Mouse (Mus musculus): ENCODE measurements around the gene Nop53. TPM values are rescaled to one million over a fixed set of nuclear protein-coding genes. Genes with fewer than 3 reads are reported as not detected.

The Nop53 gene
- polyA plus RNA-seq, 1 experiment from 2014 or later = 140 TPM

DNA sequence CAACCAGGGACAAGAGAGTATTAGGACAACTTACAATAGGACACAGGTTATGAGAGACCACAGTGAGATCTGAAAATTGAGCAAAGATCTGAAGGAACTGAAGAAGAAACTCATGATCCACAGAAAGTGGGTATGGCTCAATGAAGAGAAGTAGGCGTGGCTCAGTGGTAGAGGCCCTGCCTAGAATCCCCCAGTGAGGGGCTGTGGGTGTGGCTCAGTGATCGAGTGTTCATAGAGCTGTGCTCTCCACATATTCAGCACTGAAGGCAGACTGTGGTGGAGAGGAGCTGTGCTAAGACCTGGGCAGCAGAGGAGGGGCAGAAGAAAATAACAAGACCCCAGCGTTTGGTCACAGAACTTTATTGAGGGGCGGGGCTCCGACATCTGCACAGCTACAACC is 8.4 kb downstream of the Nop53 start:
- H3K27ac ChIP-seq = no peak overlapping the region
- H3K27me3 ChIP-seq = no peaks in the 10 kb centered on the region
- ATAC-seq = no peak
- H3K9me3 ChIP-seq = 0 out of 2 replicates have a peak, but pooled peaks cover 3% of the 10 kb centered on the region
- no peak overlapping the region for H3K4me3 ChIP-seq (replicated peaks)
- no peak overlapping the region for H3K9ac ChIP-seq (replicated peaks)
- peaks cover 78% of the 10 kb centered on the region for H3K36me3 ChIP-seq
- H3K4me2 ChIP-seq (replicated peaks) = no peak overlapping the region
- 96% methylated on average over 5 of the region's 5 CpGs for WGBS
- H3K4me1 ChIP-seq (replicated peaks) = no peaks in the 10 kb centered on the region

DNA sequence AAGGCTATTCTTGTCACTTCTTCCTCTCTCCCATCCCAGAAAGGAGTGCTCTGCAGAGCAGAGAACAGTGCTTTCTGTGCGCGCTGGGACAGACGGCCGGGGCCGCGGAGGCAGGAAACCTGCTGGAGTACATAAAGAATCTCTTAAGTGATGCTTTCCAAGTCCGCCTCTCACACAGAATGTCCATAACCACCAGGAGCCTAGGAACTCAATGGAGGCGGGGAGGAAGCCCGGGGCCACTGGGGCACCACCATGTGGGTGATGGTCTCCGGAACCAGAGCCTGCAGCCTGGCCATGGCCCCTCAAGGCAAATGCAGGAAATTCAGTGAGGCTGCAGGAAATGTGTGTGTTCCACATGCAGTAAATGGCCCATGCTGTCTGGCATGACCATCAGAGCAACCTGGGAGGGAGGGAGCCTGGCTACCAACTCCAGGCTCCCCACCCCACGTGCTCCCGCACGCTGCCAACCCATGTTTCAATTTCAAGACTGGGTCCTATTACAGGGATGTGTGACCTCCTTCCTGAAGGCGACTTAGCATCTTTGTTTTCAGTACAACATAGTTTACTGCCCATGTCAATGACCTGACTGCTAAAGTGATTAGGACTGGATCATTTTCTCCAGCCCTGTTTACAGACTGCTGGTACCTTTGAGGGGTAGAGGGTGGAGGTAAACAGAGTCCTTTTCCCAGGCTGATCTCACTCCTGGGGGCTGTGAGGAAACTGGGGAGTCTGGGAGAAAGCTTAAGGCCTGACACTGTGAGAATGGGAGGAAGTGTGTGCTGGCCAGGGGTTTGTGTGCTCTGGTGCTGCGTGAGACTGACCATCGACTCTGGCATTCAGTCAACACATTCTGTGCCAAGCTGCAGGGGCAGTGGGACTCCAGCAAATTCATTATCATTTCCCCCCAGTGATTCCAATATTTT is 12.2 kb downstream of the Nop53 start:
- Histone ChIP-seq H3K4me2 (replicated peaks) (no peak overlapping the region), H3K27ac (no peak overlapping the region; the same call in 1 of the 2 replicates), H3K9ac (replicated peaks) (no peak overlapping the region), H3K27me3 (no peaks in the 10 kb centered on the region), H3K4me3 (replicated peaks) (no peak overlapping the region), H3K9me3 (0 out of 2 replicates have a peak, but pooled peaks cover 3% of the 10 kb centered on the region), H3K4me1 (replicated peaks) (no peaks in the 10 kb centered on the region), H3K36me3 (peaks cover 40% of the 10 kb centered on the region)
- 64% methylated on average over 16 of the region's 16 CpGs for WGBS
- no peak for ATAC-seq

DNA sequence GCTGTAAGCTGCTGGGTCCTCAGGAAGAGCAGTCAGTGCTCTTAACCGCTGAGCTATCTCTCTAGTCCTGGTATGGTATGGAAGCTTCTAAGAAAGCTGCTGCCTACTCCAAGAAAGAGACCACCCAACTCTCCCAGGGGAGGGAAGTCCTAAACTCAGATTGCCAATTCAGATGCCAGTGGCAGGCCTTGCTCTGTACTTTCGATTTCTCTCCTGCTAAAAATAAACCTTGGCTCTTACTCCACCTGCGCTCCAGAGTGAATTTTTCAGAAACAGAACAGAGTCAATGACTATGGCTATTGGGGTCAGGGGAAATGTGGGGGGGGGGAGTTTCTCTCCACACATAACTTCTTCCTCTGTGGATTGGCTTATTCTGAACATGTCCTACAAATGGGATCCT is 14.2 kb downstream of the Nop53 start:
- Histone ChIP-seq H3K36me3 (peaks cover 19% of the 10 kb centered on the region), H3K4me1 (replicated peaks) (no peaks in the 10 kb centered on the region), H3K4me2 (replicated peaks) (no peak overlapping the region), H3K9me3 (0 out of 2 replicates have a peak, but pooled peaks cover 3% of the 10 kb centered on the region), H3K27ac (no peak overlapping the region), H3K9ac (replicated peaks) (no peak overlapping the region), H3K4me3 (replicated peaks) (no peak overlapping the region), H3K27me3 (no peaks in the 10 kb centered on the region)
- no peak for ATAC-seq
- WGBS = 73% methylated on average over 3 of the region's 3 CpGs

DNA sequence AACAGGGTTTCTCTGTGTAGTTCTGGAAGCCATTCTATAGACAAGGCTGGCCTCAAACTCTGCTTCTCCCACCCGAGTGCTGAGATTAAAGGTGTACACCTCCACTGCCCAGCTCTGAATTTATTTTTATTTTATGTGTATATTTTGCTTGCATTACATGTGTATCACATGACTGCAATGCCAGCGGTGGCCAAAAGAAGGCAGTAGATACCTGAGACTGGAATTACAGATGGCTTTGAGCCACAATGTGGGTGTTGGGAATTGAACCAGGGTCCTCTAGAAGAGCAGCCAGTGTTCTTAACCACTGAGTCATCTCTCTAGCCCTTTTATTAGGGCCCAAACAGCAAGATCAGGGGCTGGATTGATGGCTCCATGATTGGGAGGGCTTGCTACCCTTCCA is 15.3 kb downstream of the Nop53 start:
- Histone ChIP-seq H3K27me3 (no peaks in the 10 kb centered on the region), H3K27ac (no peak overlapping the region), H3K9me3 (0 out of 2 replicates have a peak, but pooled peaks cover 3% of the 10 kb centered on the region), H3K4me1 (replicated peaks) (no peaks in the 10 kb centered on the region), H3K9ac (replicated peaks) (no peak overlapping the region), H3K4me2 (replicated peaks) (no peak overlapping the region), H3K36me3 (peaks cover 8% of the 10 kb centered on the region), H3K4me3 (replicated peaks) (no peak overlapping the region)
- WGBS = 63% methylated on average over 2 of the region's 2 CpGs
- ATAC-seq = no peak

DNA sequence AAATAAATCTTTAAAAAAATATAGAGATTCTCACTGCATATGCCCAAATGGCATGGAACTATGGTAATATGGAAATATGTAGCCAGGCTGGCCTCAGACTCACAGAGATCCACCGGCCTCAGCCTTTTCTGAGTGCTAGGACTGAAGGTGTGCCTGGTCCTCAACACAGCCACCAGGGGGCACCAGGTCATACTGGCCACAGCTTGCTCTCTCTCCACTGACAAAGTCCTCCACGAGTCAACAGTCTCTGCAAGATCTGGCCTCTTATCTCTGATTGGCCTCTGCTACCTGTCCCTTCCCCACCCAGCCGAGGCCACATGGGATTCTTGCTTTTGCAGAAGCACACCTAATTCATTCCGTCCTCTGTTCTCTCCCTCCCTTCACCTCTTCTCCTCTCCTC is 16.0 kb downstream of the Nop53 start:
- Histone ChIP-seq H3K4me3 (replicated peaks) (no peak overlapping the region), H3K4me1 (replicated peaks) (no peaks in the 10 kb centered on the region), H3K36me3 (peaks cover 2% of the 10 kb centered on the region), H3K9me3 (0 out of 2 replicates have a peak, but pooled peaks cover 2% of the 10 kb centered on the region), H3K27me3 (0 out of 2 replicates have a peak, but pooled peaks cover 3% of the 10 kb centered on the region), H3K4me2 (replicated peaks) (no peak overlapping the region), H3K9ac (replicated peaks) (no peak overlapping the region), H3K27ac (no peak overlapping the region)
- 38% methylated on average over 4 of the region's 4 CpGs for WGBS
- ATAC-seq = 0 out of 2 replicates have a peak, but pooled peaks have one; percentile 24

DNA sequence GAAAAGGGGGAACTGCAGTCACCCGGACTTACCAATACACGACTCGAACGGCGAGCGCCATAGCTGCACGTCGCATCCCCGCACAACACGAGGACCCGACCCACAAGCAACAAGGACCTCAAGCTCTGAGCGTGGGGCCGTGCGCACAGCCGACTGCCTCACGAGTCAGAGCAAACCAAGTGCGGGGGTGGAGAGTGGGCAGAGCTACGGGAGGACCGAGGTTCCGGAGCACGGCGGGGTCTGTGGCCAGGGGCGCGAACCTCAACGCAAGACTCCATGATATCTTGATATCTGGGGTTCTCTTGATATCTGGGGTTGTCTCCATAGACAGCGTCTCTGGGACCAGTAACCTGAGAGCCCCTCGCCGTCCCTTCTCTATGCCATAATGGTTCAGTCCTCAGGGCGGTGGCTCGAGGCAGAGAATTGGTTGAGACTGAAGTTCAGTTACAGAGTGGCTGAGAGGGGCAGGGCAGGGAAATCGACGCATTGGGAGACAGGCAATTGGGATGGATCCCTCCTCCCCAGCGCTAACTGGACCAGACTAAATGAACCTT is 23.6 kb downstream of the Nop53 start, which contains the start of gene Selenow:
Selenow (minus strand) TSS at position 183 of the 554 bp plus-strand sequence.
- H3K4me2 ChIP-seq (replicated peaks) = peak within 1 kb of the TSS; percentile 85
- peak; percentile 95 for ATAC-seq
- peak within 1 kb of the TSS; percentile 75 for H3K9ac ChIP-seq (replicated peaks)
- 0 out of 2 replicates have a peak, but pooled peaks cover 9% of the 10 kb centered on the region for H3K27me3 ChIP-seq
- WGBS = 0% methylated on average over 33 of the region's 33 CpGs
- peaks cover 32% of the 10 kb centered on the region for H3K36me3 ChIP-seq
- peak within 1 kb of the TSS; percentile 80 for H3K4me3 ChIP-seq (replicated peaks)
- H3K9me3 ChIP-seq = no peaks in the 10 kb centered on the region
- H3K4me1 ChIP-seq (replicated peaks) = peaks cover 23% of the 10 kb centered on the region
- peak within 1 kb of the TSS; percentile 71 for H3K27ac ChIP-seq

DNA sequence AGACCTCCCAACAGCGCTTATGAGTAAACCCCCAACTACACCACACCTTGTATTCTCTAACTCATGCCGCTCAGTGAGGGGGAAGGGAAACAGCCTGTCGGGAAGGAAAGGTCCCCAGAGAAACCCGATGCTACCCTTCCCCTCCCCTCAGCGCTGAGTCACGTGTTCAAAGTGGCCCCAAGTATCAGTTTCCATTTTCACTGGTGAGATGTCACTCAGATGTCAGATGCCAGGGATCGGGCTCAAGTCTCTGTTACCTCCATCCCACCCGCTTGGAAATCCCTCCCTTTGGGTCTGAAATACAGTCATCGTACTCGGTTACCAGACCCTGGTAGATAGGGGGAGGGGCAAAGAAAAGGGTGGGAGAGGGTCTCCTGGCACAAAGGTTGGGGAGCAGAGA is 24.1 kb downstream of the Nop53 start:
- peak; percentile 60 for ATAC-seq
- peak overlapping the region; percentile 75 for H3K9ac ChIP-seq (replicated peaks)
- peak overlapping the region; percentile 80 for H3K4me3 ChIP-seq (replicated peaks)
- 0 out of 2 replicates have a peak, but pooled peaks cover 9% of the 10 kb centered on the region for H3K27me3 ChIP-seq
- 1% methylated on average over 10 of the region's 10 CpGs for WGBS
- H3K36me3 ChIP-seq = peaks cover 37% of the 10 kb centered on the region
- peak overlapping the region; percentile 71 for H3K27ac ChIP-seq
- H3K9me3 ChIP-seq = no peaks in the 10 kb centered on the region
- peaks cover 23% of the 10 kb centered on the region for H3K4me1 ChIP-seq (replicated peaks)
- peak overlapping the region; percentile 85 for H3K4me2 ChIP-seq (replicated peaks)

DNA sequence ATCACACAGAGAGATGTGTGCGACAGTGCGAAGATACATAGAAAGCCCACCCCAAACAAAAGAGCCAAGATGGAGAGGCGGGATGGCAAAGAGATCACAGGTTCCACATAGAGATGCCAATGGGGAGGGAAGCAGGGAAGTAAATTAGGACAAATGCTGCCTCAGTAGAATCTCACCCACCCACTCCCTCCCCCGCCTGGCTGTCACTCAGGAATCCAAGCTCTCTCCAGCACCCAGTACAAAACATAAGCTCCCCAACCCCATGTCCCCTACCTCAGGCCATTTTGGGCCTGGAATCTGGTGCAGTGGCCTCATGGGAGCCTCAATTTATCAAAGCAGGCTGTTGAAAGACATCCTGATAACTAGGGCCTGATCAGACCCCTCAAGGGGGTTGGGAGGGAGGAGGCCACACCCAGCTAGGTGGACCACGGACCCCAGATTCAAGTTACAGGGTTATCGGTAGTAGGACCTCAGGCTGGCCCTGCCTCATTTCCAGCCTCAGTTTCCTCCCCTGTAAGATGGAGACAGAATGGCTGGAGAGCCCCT is 25.2 kb downstream of the Nop53 start:
- peaks cover 23% of the 10 kb centered on the region for H3K4me1 ChIP-seq (replicated peaks)
- WGBS = 83% methylated on average over 6 of the region's 6 CpGs
- no peak overlapping the region for H3K27ac ChIP-seq
- H3K36me3 ChIP-seq = peaks cover 45% of the 10 kb centered on the region
- no peaks in the 10 kb centered on the region for H3K9me3 ChIP-seq
- H3K4me2 ChIP-seq (replicated peaks) = peak overlapping the region; percentile 85
- H3K4me3 ChIP-seq (replicated peaks) = peak overlapping the region; percentile 80
- peak overlapping the region; percentile 75 for H3K9ac ChIP-seq (replicated peaks)
- 0 out of 2 replicates have a peak, but pooled peaks cover 9% of the 10 kb centered on the region for H3K27me3 ChIP-seq
- no peak for ATAC-seq

DNA sequence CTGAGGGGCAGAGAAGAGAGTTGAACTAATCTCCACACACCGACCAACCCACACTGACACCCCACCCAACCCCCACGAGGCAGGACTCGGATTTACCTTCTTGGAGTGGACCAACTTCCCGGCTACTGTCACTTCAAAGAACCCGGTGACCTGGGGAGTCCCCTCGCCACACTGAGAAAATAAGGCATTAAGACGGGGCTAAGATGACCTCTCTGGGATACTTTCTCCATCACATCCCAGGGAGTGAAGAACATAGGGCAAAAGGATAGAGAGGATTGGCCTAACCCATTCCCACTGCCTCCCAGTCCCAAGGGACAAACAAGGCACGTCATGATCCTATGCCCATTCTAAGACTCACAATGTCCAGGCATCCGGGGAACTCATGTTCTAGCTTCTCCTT is 25.9 kb downstream of the Nop53 start:
- H3K27me3 ChIP-seq = 0 out of 2 replicates have a peak, but pooled peaks cover 7% of the 10 kb centered on the region
- no peak overlapping the region for H3K9ac ChIP-seq (replicated peaks)
- WGBS = 94% methylated on average over 9 of the region's 9 CpGs
- no peak for ATAC-seq
- peak overlapping the region; percentile 80 for H3K4me3 ChIP-seq (replicated peaks)
- no peaks in the 10 kb centered on the region for H3K9me3 ChIP-seq
- peaks cover 23% of the 10 kb centered on the region for H3K4me1 ChIP-seq (replicated peaks)
- H3K27ac ChIP-seq = no peak overlapping the region
- H3K36me3 ChIP-seq = peaks cover 45% of the 10 kb centered on the region
- peak overlapping the region; percentile 85 for H3K4me2 ChIP-seq (replicated peaks)

DNA sequence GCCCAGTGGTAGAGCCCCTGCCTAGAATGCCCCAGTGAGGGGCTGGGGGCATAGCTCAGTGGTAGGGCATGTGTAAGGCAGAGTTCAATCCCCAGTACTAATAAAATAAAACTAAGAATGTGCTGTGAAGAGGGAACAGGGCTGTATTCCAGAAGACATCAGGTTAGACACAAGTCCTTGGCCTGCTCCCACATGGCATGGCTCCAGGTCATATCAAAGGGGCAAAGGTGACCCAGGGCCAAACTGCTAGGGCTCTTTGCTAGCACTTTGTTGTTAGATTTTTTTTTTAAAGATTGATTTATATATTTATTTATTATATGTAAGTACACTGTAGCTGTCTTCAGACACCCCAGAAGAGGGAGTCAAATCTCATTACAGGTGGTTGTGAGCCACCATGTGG is 27.5 kb downstream of the Nop53 start:
- no peaks in the 10 kb centered on the region for H3K9me3 ChIP-seq
- H3K9ac ChIP-seq (replicated peaks) = no peak overlapping the region
- H3K27ac ChIP-seq = no peak overlapping the region
- H3K4me2 ChIP-seq (replicated peaks) = no peak overlapping the region
- H3K36me3 ChIP-seq = peaks cover 45% of the 10 kb centered on the region
- no peak for ATAC-seq
- H3K4me1 ChIP-seq (replicated peaks) = peaks cover 23% of the 10 kb centered on the region
- no peak overlapping the region for H3K4me3 ChIP-seq (replicated peaks)
- no peaks in the 10 kb centered on the region for H3K27me3 ChIP-seq

DNA sequence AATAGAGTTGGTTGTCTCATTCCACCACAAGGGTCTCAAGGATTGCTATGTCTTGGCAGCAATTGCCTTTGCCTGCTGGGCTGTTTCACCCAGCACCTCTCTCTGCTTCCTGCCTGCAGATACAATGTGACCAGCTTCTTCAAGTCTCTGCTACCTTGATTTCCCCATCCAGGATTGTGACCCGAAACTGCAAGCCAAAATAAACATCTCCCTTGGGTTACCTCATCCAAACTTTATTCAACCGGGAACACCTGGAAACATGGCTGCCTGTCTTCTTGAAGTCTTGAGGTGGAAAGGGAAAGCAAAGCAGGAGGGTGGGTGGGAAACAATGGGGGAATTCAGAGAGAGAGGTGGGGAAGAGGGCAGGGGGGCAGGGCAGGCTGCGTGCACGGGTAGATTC is 28.9 kb downstream of the Nop53 start:
- H3K27ac ChIP-seq = no peak overlapping the region
- no peak overlapping the region for H3K9ac ChIP-seq (replicated peaks)
- no peak for ATAC-seq
- H3K4me2 ChIP-seq (replicated peaks) = no peak overlapping the region
- H3K4me1 ChIP-seq (replicated peaks) = peaks cover 17% of the 10 kb centered on the region
- no peak overlapping the region for H3K4me3 ChIP-seq (replicated peaks)
- H3K27me3 ChIP-seq = no peaks in the 10 kb centered on the region
- WGBS = 89% methylated on average over 4 of the region's 4 CpGs
- peaks cover 45% of the 10 kb centered on the region for H3K36me3 ChIP-seq
- no peaks in the 10 kb centered on the region for H3K9me3 ChIP-seq

Data from midbrain, embryonic 13.5 days (tissue).